Mouse (Mus musculus): ENCODE data around the gene Hnrnph1. TPM values are rescaled to one million over a fixed set of nuclear protein-coding genes. Genes with fewer than 3 reads are reported as not detected.
"Not testable (repeated sequence)": the region's sequence is repeated elsewhere in the genome, so short reads cannot be mapped to it uniquely, and the experiment has no call there.

Hnrnph1 gene
- polyA plus RNA-seq, 1 experiment from 2014 or later, result 577 TPM

- Histone ChIP-seq H3K4me2 (replicated peaks) (peak overlapping the region; percentile 89), H3K9me3 (no peaks in the 10 kb centered on the region), H3K4me1 (no peaks in the 10 kb centered on the region), H3K27me3 (no peaks in the 10 kb centered on the region; the same call in 1 of the 2 replicates), H3K27ac (peak overlapping the region; percentile 39; the same call in 1 of the 2 replicates), H3K36me3 (no peaks in the 10 kb centered on the region), H3K4me3 (peak overlapping the region; percentile 58), H3K9ac (peak overlapping the region; percentile 74)
- 2% methylated on average over 74 of the region's 74 CpGs for WGBS
- ATAC-seq (ENCODE audit: low FRiP score, low read depth), result peak; percentile 71
Measured at GRCm38 (mm10) chr11:50358950-50359861, 17.6 kb upstream of the Hnrnph1 start.

- not testable (repeated sequence) for H3K36me3 ChIP-seq; H3K4me2 ChIP-seq (replicated peaks); H3K9me3 ChIP-seq; H3K4me3 ChIP-seq; ATAC-seq (ENCODE audit: low FRiP score, low read depth); H3K9ac ChIP-seq; H3K27me3 ChIP-seq; H3K4me1 ChIP-seq; H3K27ac ChIP-seq
- WGBS, result 69% methylated on average over 1 of the region's 1 CpGs
Measured at GRCm38 (mm10) chr11:50361282-50361681, 15.5 kb upstream of the Hnrnph1 start.

- Histone ChIP-seq H3K27me3 (no peaks in the 10 kb centered on the region), H3K27ac (no peak overlapping the region), H3K9ac (no peak overlapping the region), H3K4me3 (no peak overlapping the region), H3K4me1 (no peaks in the 10 kb centered on the region), H3K4me2 (replicated peaks) (no peak overlapping the region), H3K9me3 (no peaks in the 10 kb centered on the region), H3K36me3 (no peaks in the 10 kb centered on the region)
- ATAC-seq (ENCODE audit: low FRiP score, low read depth), result peak; percentile 70; the same call in 1 of the 2 replicates
- 6% methylated on average over 4 of the region's 4 CpGs for WGBS
Measured at GRCm38 (mm10) chr11:50364548-50364947, 12.2 kb upstream of the Hnrnph1 start.

GRCm38 (mm10) chr11:50365322-50365721 lies 11.5 kb upstream of the Hnrnph1 start:
- Histone ChIP-seq H3K4me1 (no peaks in the 10 kb centered on the region), H3K4me2 (replicated peaks) (no peak overlapping the region), H3K27me3 (no peaks in the 10 kb centered on the region), H3K27ac (no peak overlapping the region), H3K9ac (no peak overlapping the region), H3K4me3 (no peak overlapping the region), H3K9me3 (no peaks in the 10 kb centered on the region), H3K36me3 (no peaks in the 10 kb centered on the region)
- ATAC-seq (ENCODE audit: low FRiP score, low read depth), result no peak

- Histone ChIP-seq H3K27ac (no peak overlapping the region), H3K9me3 (no peaks in the 10 kb centered on the region), H3K4me2 (replicated peaks) (no peak overlapping the region), H3K4me3 (no peak overlapping the region), H3K27me3 (no peaks in the 10 kb centered on the region), H3K9ac (no peak overlapping the region), H3K4me1 (0 out of 2 replicates have a peak, but pooled peaks cover 3% of the 10 kb centered on the region), H3K36me3 (no peaks in the 10 kb centered on the region)
- WGBS, result 91% methylated on average over 9 of the region's 9 CpGs
- no peak for ATAC-seq (ENCODE audit: low FRiP score, low read depth)
Measured at GRCm38 (mm10) chr11:50367531-50367930, 9.3 kb upstream of the Hnrnph1 start.

- Histone ChIP-seq H3K27me3 (no peaks in the 10 kb centered on the region), H3K9ac (no peak overlapping the region), H3K36me3 (no peaks in the 10 kb centered on the region), H3K4me1 (0 out of 2 replicates have a peak, but pooled peaks cover 3% of the 10 kb centered on the region), H3K4me2 (replicated peaks) (no peak overlapping the region), H3K9me3 (no peaks in the 10 kb centered on the region), H3K4me3 (no peak overlapping the region), H3K27ac (no peak overlapping the region)
- ATAC-seq (ENCODE audit: low FRiP score, low read depth), result no peak
- 91% methylated on average over 5 of the region's 5 CpGs for WGBS
Measured at GRCm38 (mm10) chr11:50369360-50369911, 7.4 kb upstream of the Hnrnph1 start.

GRCm38 (mm10) chr11:50370969-50371368 lies 5.8 kb upstream of the Hnrnph1 start:
- Histone ChIP-seq H3K27ac (no peak overlapping the region), H3K4me1 (peaks cover 3% of the 10 kb centered on the region; the same call in 1 of the 2 replicates), H3K4me3 (peak overlapping the region; percentile 45), H3K9ac (no peak overlapping the region; the same call in 1 of the 2 replicates), H3K27me3 (no peaks in the 10 kb centered on the region), H3K4me2 (replicated peaks) (peak overlapping the region; percentile 66), H3K9me3 (no peaks in the 10 kb centered on the region), H3K36me3 (no peaks in the 10 kb centered on the region)
- ATAC-seq (ENCODE audit: low FRiP score, low read depth), result no peak
- WGBS, result 69% methylated on average over 4 of the region's 4 CpGs

GRCm38 (mm10) chr11:50371399-50371841 lies 5.4 kb upstream of the Hnrnph1 start:
- Histone ChIP-seq H3K4me1 (peaks cover 8% of the 10 kb centered on the region), H3K27ac (no peak overlapping the region)
- ATAC-seq (ENCODE audit: low FRiP score, low read depth), result 0 out of 2 replicates have a peak, but pooled peaks have one; percentile 59

GRCm38 (mm10) chr11:50371911-50372310 lies 4.9 kb upstream of the Hnrnph1 start:
- Histone ChIP-seq H3K9me3 (no peaks in the 10 kb centered on the region), H3K36me3 (no peaks in the 10 kb centered on the region), H3K27ac (no peak overlapping the region), H3K4me1 (peaks cover 11% of the 10 kb centered on the region), H3K4me2 (replicated peaks) (peak overlapping the region; percentile 66), H3K27me3 (no peaks in the 10 kb centered on the region), H3K9ac (peak overlapping the region; percentile 66), H3K4me3 (peak overlapping the region; percentile 45)
- no peak for ATAC-seq (ENCODE audit: low FRiP score, low read depth)
- 91% methylated on average over 1 of the region's 1 CpGs for WGBS

More at GRCm38 (mm10) chr11:50371399-50371841, 5.4 kb upstream of the Hnrnph1 start:
- no peaks in the 10 kb centered on the region for H3K36me3 ChIP-seq
- H3K4me2 ChIP-seq (replicated peaks), result peak overlapping the region; percentile 66
- WGBS, result 2% methylated on average over 18 of the region's 18 CpGs
- no peaks in the 10 kb centered on the region for H3K27me3 ChIP-seq
- no peaks in the 10 kb centered on the region for H3K9me3 ChIP-seq
- H3K4me3 ChIP-seq, result peak overlapping the region; percentile 45
- H3K9ac ChIP-seq, result peak overlapping the region; percentile 66

- Histone ChIP-seq H3K9ac (no peak overlapping the region), H3K4me3 (no peak overlapping the region), H3K9me3 (no peaks in the 10 kb centered on the region), H3K27ac (no peak overlapping the region), H3K27me3 (no peaks in the 10 kb centered on the region), H3K36me3 (no peaks in the 10 kb centered on the region), H3K4me1 (peaks cover 11% of the 10 kb centered on the region), H3K4me2 (replicated peaks) (no peak overlapping the region)
- ATAC-seq (ENCODE audit: low FRiP score, low read depth), result no peak
Measured at GRCm38 (mm10) chr11:50373086-50373485, 3.7 kb upstream of the Hnrnph1 start.

- no peak overlapping the region for H3K9ac ChIP-seq
- H3K4me2 ChIP-seq (replicated peaks), result no peak overlapping the region
- H3K4me1 ChIP-seq, result peaks cover 11% of the 10 kb centered on the region
- no peak overlapping the region for H3K4me3 ChIP-seq
- 0 out of 2 replicates have a peak, but pooled peaks cover under 1% of the 10 kb centered on the region for H3K36me3 ChIP-seq
- ATAC-seq (ENCODE audit: low FRiP score, low read depth), result no peak
- H3K27me3 ChIP-seq, result no peaks in the 10 kb centered on the region
- H3K9me3 ChIP-seq, result no peaks in the 10 kb centered on the region
- H3K27ac ChIP-seq, result no peak overlapping the region
- WGBS, result 83% methylated on average over 1 of the region's 1 CpGs
Measured at GRCm38 (mm10) chr11:50373621-50374020, 3.2 kb upstream of the Hnrnph1 start.

- 86% methylated on average over 13 of the region's 13 CpGs for WGBS
- no peak for ATAC-seq (ENCODE audit: low FRiP score, low read depth)
Measured at GRCm38 (mm10) chr11:50374286-50375015, 2.3 kb upstream of the Hnrnph1 start.

More at GRCm38 (mm10) chr11:50374286-50375015, 2.3 kb upstream of the Hnrnph1 start:
- H3K4me2 ChIP-seq (replicated peaks), result no peak overlapping the region
- H3K9me3 ChIP-seq, result no peaks in the 10 kb centered on the region
- H3K27me3 ChIP-seq, result no peaks in the 10 kb centered on the region
- peaks cover 9% of the 10 kb centered on the region for H3K36me3 ChIP-seq
- no peak overlapping the region for H3K9ac ChIP-seq
- no peak overlapping the region for H3K4me3 ChIP-seq
- H3K4me1 ChIP-seq, result peaks cover 16% of the 10 kb centered on the region
- no peak overlapping the region for H3K27ac ChIP-seq

Measured in limb, embryonic 13.5 days (tissue).